Mouse (Mus musculus) spleen, postnatal 36 days (tissue): ENCODE data around the gene Pnpla8.

Experiments
- DNase-seq, 2 experiments: peaks; one replicate each; pipeline ENCODE4 v3.0.0; 2022; ENCODE audit warnings: low spot score in 2 of 2, mixed read lengths in 1 of 2

Gene Pnpla8

GRCm38 (mm10) chr12:44346143-44346542 is 125.0 kb downstream of the Pnpla8 start:
- no peak for DNase-seq

GRCm38 (mm10) chr12:44355116-44355515 is 133.9 kb downstream of the Pnpla8 start:
- DNase-seq, result no peak

- DNase-seq, result no peak
Measured at GRCm38 (mm10) chr12:44357460-44357859, 136.3 kb downstream of the Pnpla8 start.

GRCm38 (mm10) chr12:44357881-44358280 is 136.7 kb downstream of the Pnpla8 start:
- no peak for DNase-seq

GRCm38 (mm10) chr12:44371076-44371710 is 150.0 kb downstream of the Pnpla8 start:
- DNase-seq, result no peak
